Mouse (Mus musculus) cerebellum, postnatal 36 days (tissue): ENCODE results near the gene Ak2.

Experiments
- DNase-seq, 2 experiments: peaks; one replicate each; pipeline ENCODE4 v3.0.0; 2021 to 2022; ENCODE audit warnings: mixed read lengths in 2 of 2

Ak2 gene

DNA sequence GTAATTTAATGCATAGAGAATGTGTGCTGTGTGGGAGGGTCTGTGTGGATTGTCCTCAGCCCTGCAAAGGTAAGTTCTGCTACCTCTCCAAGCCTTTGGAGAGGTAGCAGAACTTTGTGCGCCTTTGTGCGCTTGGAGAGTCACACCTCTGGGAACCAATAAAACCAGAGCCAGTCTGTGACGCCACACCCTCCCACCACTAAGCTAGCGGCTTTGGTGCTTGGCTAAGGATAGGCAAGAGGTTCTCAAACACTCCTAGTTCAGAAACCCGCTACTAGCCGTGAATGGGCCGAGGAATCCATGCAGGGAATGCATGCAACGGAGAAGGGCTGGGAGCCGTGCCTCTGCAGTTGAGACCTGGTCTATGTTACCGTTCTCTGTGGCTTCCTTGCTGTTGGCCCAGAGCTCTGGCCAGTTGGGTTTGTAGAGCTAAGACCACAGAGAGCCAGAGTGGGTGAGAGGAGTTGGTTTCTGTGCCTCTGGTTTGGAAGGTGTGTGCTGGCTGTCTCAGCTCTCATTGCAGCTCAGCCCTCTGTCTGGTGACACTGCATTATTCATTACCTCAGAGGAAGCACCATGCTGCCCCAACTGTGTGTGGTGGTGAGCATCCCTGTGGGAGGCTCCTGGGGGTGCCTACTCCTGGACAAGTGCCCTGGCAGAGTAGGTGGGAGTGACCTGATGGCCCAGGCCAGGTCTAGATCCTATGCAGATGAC lies 21.6 kb downstream of the Ak2 start:
- DNase-seq: no peak

DNA sequence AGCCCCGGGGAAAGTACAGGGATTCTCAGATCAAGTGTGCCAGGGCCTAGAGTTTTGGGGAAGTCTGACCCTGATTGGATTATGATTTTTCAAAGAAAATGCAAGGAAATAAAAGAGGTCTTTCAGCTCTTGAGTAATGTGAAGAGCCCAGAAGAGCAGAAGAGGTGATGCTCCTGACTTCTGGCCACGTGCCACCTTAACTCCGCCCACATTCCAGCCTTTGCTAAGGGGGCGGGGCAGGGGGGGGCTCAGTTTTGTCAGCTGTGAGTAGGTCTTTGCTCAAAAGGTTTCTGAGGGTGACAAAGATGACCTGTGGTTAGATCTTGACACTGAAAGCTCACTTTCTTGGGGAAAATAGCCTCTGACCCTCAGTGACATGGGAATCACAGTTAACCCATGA lies 24.6 kb downstream of the Ak2 start:
- DNase-seq: no peak

DNA sequence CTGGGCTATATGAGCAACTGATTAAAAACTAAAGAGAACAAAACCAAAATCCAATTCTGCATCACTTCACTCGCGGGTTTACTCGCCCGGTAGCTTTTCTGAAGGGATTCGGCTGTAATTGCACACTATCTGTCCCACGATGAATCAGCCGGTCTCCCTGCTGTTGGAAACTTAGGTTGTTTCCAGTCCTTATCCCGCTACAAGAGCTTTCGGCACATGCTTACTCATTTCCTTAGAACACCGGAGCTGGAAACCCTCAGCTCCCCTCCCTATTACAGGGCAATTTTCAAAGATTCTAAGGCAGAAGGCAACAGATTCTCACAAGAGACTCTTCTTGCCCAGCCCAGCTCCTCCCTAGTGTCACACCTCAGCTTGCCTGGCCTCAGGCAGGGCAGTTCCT lies 25.4 kb downstream of the Ak2 start:
- no peak for DNase-seq

DNA sequence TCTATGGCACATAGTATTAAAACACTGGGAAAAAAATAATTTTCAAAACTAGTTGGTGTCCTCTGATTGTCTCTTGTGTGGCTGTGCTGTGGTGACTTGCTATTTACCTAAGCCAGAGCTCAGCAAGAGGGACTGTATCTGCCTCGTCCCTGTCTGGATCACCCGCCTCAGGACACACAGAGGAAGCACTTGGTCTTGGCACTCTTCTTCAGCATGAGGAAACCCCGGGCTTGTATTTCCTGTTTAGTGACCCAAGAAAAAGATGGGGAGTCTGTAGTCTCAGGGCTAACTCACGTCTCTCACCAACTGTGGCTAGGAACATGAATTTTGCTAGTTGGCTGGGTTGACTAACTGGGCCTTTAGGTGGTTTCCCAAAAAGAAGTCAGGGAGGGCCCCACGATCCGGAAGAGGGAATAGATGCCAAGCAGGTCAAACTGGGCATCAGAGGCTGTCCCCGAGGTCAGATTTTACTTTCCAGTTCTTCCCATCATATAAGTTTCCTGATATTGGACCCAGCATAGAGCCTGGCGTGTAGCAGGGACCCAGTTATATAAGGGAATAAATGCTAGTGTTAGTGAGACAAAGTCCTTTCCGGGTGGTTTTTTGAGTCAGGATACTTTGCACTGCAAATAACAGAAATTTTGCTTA lies 27.2 kb downstream of the Ak2 start:
- DNase-seq: no peak

DNA sequence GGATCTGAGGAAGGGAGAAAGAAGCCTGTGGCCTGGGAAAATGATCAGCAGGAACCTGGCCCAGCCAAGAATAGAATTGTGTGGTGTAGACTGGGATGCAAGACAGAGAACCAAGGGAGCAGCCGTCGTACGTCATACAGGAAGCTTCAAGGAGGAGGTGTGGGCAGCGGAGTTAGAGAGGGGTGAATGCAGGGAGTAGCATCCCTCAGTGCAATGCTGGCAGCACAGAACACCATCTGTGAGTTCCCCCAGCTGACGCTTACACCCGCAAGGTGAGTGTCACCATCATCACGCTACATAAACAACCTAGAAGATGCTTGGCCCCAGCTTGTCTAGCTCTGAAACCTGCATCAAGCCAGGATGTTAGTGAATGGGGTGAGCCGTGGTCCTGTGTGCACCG lies 28.0 kb downstream of the Ak2 start:
- peak; percentile 16 to 23 for DNase-seq

DNA sequence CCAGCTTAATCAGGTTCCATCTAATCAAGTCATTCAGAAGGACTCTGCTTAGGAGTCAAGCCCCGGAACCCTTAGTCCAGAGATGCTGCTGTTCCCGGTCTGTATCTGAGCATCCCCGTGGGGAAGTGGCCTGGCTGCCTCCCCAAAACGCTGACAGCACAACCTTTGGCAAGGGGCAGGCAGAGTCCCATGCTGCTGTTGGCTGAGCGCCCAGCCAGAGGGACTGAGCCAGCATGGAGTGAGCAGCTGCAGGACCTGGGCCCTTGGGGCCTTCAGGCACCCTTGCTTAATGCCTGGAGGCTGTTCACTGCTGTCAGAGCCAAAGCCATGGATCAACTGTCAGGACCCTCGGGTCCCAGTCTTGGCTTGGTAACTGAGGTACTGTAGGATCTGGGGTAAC lies 28.7 kb downstream of the Ak2 start:
- DNase-seq: peak; percentile 73 to 78

DNA sequence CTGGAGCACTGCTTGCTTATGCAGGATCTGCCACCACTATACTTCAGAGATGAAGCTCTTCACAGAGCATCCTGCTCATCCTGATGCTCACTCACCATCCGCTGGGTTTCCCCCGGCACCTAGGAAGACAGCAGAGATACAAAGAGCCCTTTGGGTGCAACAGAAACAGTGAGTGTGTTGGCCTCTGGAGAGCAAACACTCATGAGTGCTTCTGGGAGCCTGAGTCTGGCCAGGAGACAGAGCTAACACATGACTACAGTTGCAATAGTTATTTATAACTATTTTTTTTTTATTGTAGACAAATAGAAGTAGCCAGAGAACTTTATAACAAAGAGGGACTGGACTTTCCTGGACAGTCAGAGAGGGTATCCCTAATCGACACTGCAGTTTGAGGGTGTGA lies 29.7 kb downstream of the Ak2 start:
- DNase-seq: no peak

DNA sequence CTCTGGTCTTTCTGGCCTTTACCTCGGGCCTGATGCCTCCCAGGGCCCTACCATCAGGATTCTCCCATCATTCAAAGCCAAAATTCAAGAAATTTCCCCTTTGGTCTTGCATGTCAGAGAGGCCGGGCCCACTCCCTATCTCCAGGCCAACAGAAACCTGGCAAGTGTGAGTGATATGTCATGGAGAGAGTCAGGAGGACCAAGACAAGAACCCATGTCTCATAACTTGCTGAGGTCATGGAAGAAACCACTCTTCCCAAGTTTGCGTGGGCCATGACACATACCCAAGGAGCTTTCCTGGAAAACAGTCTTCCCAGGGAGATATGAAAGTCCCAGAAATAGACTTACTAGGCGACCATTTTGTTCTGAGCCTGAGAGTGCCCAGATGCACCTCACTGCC lies 30.1 kb downstream of the Ak2 start:
- DNase-seq: no peak

DNA sequence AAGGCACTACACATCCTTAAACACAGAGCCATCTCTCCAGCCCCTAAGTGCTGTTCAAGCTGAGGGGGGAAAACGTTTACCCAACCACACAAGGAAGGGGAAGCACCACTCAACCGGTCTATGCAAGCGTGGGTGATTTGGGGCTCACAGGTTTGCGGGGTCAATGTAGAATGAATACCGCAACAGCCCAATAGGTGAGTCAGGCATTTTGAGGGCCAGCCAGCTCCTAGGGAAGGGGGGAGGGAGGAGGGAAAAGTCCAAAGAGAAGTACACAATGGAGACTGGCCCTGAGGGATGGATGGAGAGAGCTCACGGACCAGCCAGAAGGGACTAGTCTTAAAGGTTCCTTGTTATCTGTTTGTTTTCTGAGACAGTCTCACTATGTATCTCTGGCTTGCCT lies 32.1 kb downstream of the Ak2 start:
- no peak for DNase-seq

DNA sequence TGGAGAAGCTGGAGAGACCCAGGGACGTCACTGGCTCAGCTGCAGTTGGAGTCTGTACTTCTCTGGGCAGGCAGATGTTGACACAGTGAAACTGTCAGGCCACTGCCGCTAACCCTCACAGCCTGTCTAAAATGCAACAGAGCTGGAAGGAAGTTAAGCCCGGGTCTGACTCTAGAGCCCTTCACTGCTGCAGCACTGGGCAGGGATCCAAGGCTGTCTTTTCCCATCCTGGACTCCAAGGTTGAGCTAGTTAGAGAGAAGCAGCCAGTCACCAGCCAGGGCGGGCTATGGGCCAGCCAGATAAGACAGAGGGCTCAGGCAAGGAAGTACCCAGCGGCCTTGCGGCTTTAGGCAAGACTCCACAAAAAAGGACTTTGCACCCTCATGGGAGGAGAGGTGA lies 33.0 kb downstream of the Ak2 start:
- peak; percentile 38 to 53 for DNase-seq

DNA sequence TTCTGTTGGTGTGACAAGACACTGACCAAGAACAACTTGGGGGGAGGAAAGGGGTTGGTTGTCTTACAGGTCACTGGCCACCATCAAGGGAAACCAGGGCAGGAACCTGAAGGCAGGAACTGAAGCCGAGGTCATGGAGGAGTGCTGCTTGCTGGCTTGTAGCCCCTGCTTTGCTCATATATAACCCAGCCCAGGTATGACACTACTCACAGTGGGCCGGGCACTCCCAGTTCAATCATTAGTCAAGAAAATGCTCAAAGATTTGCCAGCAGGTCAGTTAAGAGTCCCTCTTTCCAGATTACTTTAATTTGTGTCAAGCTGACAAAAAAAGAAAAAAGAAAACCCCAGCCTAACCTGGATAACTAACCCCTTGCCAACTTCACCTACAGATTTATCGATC lies 33.9 kb downstream of the Ak2 start:
- no peak for DNase-seq

DNA sequence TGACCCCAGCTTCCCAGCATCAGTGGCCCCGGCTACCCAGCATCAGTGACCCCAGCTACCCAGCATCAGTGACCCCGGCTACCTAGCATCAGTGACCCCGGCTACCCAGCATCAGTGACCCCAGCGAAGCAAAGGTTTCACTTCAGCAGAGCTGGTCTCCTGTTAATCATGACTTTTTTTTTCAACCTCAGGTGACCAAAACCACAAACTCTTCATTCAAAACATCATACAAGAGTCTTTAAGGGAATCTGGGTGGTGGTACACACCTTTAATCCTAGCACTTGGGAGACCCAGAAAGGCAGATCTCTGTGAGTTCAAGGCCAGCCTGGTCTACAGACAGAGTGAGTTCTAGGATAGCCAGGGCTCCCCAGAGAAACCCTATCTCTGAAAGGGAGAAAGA lies 39.0 kb downstream of the Ak2 start:
- no peak for DNase-seq

DNA sequence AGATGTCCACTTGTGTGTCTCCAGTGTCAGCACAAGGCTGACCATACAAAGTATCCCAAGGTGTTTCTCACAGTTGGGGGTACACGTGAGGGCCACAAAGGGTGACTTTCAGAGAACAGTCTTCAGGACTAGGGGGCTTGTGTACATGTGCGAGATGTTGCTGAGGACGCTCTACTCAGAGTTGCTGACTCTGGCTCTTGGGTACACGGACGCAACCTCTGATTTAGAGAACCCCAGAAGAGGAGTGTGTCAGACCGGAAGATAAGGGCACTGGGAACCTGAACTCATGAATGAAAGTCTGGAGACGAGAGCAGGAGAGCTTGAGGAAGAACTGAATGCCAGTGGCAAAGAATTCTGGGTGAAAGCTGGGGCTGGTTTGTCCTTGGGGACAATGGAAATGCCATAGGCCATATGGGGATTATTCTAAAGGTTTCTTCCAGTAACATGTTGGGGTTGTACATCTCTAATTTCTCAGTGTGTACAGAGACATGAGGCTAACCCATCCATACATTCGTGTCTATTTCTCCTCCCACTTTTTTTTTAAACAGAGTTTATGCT lies 39.7 kb downstream of the Ak2 start:
- DNase-seq: no peak

DNA sequence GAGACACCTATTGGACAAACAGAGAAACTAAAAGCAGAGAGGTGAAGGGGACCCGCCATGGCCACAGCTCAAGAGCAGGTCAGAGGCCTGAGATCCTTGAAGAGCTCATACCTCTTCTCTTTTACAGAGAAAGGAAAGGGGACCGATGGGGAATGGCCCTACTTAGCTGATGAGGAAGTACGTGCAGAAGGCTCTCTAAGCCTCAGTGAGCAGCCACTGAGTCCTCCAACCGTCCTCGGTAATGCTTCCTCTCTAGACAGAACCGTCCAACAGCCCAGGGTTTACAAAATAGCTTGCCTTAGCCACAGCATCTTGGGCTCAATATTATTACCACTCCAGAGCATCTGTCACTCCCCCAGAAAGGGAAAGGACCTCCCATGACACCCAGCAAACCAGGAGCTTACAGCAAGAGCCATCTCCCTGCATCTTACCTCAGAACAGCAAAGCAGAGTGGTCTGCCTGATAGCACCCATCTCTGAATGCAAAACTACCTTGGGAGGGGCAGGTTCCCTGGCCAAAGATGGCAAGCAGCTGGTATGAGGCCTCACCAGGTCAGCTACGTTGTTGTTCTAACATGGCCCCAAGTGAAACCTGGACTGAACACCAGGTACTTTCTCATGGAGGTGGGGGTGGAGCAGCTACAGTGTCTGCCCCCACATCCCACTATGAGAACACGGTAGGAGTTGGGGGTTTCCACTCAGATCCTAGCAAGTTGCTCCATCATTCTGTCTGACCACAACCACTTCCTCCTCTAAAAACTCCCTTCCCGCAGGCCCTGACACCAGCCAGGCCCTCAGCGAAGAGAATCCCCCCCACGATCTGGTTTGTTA lies 40.6 kb downstream of the Ak2 start:
- no peak for DNase-seq

DNA sequence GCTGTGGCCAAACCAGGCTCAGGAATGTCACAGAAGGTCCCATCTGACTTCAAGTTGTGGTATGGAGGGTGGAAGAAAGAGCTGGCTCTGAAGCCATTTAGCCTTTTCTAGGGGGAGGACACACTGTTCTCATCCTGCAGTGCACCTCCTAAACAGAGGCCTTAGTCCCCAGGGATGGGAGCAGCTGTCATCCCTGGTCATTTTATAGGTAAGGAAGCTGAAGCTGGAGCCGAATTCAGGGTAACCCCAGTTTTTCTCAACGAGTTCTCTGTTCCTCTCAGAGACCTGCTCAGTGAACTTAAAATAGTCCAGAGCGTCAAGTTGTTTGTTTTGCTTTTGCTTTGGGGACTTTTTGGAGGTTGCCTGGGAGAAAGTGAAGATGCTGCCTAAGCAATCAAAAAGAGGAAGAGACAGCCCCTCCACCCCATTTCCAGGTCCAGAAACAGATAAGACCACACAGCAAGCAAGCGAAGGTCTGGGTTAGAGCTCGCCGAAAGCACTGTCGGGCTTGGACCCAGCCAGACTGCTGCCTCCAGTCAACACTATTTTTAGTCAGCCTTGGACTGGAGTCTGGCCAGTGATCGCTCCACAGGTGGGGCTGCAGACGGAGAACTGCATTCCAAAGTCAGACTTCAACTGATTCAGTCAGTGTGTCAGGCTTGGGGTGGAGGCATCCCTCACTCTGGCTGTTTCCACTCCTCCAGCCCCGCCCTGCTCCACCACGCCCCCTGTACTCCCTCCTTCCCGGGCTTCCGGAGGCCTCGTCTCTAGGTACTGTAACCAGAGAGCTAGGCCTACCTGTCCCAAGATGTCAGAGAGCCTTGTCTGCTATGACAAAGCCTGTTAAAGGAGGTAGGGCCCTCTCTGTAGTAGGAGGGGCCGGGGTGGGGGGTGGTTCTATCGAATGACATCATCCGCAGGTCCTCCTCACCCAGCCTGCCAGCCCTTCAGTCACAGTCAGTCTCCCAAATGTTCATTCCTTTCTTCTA lies 41.5 kb downstream of the Ak2 start:
- peak; percentile 72 to 74 for DNase-seq

DNA sequence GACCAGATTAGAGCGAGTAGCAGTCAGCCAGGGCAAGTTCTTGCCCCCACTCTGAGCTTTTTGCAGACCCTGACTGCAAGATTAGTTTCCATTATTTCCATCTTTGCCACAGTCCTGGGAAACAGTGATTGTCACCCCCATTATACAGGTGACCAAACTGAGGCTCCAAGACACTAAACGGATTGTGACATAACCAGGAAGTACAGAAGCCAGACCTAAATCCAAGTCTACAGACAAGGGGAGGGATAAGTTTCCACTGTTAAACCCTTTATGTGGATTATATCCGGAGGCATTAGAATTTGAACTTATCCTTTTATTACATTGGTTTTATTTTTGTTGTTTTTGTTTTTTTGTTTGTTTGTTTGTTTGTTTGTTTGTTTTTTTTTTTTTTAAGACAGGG lies 42.5 kb downstream of the Ak2 start:
- no peak for DNase-seq

DNA sequence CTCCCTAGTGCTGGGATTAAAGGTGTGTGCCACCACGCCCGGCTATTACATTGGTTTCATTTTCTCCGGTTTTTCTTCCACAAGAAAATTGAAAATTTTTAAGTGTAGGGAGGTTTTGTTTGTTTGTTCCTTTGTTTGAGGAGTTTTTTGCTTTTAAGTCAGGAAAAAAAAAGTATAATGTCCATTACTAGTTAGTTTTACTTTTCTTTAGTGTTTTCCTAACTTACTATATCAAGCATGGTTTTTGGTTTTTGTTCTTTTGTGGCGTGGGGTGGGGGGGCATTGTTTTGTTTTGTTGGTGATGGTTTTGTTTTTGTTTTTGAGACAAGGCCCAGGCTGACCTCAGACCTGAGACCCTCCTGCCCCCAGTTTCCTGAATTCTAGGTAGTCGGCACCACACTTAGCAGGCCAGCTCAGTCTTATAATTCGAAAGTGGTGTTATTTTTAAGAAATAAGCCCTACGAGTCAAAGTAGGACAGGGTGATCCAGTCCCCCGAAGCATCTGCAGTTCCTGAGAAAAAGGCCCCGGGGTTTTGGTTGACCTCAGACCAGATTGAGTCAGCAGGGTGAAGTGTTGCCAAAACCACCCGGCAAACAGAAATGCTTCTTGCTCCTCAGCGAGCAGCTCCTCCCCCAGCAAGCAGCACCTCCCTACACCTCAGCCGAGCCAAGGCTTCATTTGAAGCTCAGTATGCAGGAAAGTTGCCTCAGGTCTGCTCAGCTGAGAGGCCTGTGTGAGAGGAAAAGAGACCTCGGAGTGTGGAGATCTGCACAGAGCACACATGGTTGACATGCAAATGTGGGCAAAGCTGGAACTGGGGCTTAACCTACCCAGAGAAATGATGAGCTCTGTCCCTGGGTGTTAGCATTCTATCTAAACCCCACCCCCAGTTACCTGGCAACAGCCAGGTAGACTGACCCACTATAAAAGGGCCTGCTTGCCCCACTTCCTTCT lies 43.2 kb downstream of the Ak2 start:
- peak; percentile 48 to 58 for DNase-seq

DNA sequence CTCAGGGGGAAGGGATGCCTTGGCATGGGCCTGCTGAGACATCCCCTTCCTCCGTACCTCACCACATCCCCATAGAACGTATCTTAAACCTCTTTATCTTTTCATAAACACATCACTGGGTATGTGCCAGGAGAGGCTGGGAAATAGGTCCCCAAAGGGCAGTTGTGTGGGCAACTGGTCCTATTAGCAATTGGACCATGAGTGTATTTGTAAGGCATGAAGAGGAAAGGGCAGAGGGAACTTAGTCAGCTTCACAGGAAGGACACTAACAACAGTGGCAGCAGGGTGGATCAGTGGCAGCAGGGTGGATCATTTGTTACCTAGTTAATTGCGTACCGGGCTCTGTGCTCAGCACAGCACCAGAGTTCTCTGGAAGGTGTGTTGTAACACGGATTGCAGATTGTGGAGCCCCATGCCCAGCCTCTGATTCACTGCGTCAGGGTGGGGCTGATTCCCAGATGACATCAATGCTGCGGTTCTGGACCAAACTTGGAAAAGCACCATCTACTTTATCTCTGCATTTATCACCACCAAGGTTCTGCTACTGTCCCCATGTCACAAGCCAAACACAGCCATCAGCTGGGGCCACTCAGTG lies 44.2 kb downstream of the Ak2 start:
- no peak for DNase-seq

DNA sequence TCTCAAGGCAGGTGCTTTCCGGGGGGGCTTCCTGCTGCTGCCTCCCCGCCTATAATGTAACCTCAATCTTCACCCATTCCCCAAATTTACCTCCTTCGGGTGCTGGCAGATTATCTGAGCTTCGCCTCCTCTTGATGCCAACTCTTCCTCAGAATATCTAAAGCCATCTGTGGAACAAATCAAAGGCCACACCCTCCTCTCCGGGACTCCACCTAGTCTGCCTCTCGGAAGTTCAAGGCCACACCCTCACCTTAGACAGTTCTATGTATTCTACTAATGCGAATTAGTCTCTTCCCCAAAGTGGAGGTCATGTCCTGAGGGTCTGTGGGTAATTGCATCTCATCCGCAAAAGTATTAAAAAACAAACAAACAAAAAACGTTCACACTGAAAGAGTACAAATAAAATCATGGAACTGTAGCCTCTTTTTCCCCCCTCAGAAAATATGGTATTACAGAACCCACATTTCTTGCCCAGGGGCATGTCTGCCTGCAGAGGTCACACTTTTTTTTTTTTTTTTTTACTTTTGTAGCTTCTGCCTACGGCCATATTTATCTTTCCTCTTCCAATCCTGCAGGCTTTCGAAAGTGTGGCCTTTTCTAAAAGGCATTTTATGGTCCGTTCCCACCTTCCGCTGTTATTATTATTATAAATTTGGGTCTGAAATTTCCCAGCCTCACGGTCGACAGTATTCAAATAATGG lies 56.1 kb downstream of the Ak2 start:
- DNase-seq: no peak
